Mouse (Mus musculus) bone marrow macrophage, adult 2 months (primary cell): ENCODE measurements around the gene Cox7a2. TPM values are rescaled to one million over a fixed set of nuclear protein-coding genes. Genes with fewer than 3 reads are reported as not detected.

Source experiments
- H3K27ac ChIP-seq: 2 replicates; pipeline ENCODE4 v1.5.1; 2012; ENCODE audit warnings: low read depth, low read length; ENCODE audit not compliant: insufficient read depth
- H3K4me1 ChIP-seq: 2 replicates; pipeline ENCODE4 v1.6.1; 2012; ENCODE audit warnings: low read length; ENCODE audit not compliant: control insufficient read depth, insufficient read depth
- H3K4me3 ChIP-seq: 2 replicates; pipeline ENCODE4 v1.5.1; 2012; ENCODE audit warnings: mild to moderate bottlenecking, low read length, moderate library complexity; ENCODE audit not compliant: insufficient read depth
- CTCF ChIP-seq: IDR thresholded peaks from 2 replicates; pipeline ENCODE4 v1.5.1; 2012; ENCODE audit warnings: low read depth, mild to moderate bottlenecking, low read length, moderate library complexity
- POLR2A ChIP-seq: IDR thresholded peaks from 2 replicates; pipeline ENCODE4 v1.6.1; 2012; ENCODE audit warnings: mild to moderate bottlenecking, low read depth, low read length, borderline replicate concordance
- polyA plus RNA-seq: library from polyadenylated mRNA; stranded (reverse); fragments of >200 nt; gene quantifications from 2 replicates; pipeline ENCODE4 v1.2.4, GENCODE M21; 2012; ENCODE audit not compliant: missing spikeins, insufficient read depth, insufficient read length

Gene Cox7a2
- 257 and 284 TPM in 2 replicates for polyA plus RNA-seq

DNA sequence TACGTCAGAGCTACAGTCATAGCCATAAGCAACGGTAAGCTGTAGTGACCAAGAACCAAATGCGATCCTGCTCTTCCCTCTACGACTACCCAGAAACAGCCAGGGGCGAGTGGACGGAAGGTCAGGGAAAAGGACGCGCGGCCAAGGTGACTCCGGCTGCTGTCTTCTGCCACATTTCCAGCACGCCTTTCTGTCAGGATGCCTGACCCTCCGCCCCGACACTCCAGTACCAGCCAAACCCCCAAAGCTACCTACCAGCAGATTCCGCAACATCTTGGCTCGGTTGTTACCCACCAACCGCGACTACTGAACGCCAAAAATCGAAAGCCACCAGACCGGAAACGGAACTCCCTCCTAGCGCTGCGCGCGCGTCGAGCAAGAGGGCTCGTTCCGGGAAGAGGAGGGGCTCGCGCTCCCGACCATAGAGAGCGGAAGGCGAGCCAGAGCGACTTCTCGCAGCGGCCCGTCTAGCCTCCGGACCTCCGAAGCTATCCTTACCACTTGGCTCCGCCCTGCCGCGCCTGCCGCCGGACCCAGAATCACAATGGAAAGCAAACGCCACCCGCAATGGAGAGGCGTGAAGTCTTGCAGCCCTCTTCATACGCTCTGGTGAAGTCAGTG is at the start of gene Cox7a2:
Cox7a2 (minus strand) TSS at position 494 of the 621 bp plus-strand sequence.
- Histone ChIP-seq H3K27ac (peak within 1 kb of the TSS; percentile 86), H3K4me1 (peaks cover 9% of the 10 kb centered on the region), H3K4me3 (peak within 1 kb of the TSS; percentile 78)
- TF ChIP-seq CTCF (no peak), POLR2A (no peak)

DNA sequence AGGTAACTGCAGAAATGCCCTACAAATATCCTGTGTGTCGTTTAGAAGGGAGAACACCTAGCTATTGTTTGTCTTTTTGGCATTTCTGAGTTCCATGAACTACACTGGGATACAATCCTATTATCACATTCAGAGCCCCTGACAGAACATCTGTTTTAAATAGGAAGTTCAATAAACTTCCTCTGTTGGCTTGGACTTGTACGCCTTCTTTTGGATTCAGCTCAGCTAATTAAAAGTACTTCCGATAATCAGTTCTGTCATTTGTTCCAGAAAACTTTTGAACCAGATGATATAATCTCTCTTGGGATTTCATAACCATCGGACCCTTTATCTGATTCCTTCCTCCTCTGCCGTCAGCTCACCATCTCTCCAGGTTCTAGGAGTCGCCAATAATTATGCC is 49.7 kb upstream of the Cox7a2 start:
- TF ChIP-seq CTCF (no peak), POLR2A (no peak)

DNA sequence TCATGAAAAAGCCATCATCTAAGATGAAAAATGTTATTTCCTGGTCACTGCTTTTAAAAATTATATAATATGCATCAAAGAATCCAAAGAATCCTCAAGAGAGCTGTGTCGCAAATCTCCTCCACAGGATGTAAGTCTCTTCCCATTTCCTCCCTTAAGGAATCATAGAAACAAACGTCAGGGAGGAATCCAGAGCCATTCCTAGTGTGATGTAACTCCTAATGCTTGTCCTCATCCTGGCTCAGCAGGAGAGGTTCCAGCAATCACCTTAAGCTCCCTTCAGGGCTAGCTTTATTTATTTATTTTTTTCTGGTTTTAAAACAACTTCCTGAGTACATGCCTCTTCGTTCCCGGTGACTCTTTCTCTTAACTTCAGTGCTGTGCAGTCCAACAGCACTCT is 47.5 kb upstream of the Cox7a2 start:
- Histone ChIP-seq H3K4me3 (no peak overlapping the region), H3K4me1 (peaks cover 12% of the 10 kb centered on the region)
- TF ChIP-seq CTCF = no peak
- no peak for TF ChIP-seq POLR2A

More for the DNA sequence above, 49.7 kb upstream of the Cox7a2 start:
- Histone ChIP-seq H3K4me3 (no peak overlapping the region), H3K4me1 (peaks cover 13% of the 10 kb centered on the region), H3K27ac (no peak overlapping the region)

DNA sequence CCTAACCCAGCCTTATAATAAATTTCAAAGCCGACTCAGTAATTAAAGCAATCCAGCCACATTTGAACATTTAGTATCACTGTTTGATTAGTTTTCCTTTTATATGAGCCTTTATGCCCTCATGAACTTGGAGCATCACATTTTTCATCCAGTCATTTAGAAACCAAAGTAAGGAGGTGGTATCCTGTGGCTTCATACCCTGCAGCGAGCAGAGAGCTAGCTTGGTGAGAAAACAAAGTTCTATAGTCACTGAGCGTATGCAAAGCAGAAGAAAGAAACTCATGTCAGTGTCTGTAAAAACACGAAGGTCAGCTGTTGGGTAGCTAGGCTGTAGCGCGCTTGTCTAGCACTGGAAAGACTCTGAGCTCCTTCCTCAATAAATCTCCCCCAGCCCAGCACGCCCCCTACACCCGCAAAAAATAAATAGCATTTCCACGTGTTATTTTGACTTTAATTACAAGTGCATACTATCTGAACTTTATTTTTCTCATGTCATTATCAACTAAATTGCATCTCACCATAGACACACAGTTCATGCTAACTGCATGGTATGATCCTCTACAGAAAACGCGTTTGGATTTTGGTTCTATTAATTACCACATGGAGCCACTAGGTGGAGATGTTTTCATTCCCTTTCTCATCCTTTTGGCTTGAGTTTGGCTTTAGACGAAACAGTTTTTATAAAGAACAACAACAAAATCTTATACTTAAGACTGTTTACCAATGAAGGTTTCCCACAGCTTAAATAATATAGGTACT is 46.8 kb upstream of the Cox7a2 start:
- Histone ChIP-seq H3K4me3 (no peak overlapping the region), H3K4me1 (peaks cover 10% of the 10 kb centered on the region), H3K27ac (no peak overlapping the region)
- TF ChIP-seq CTCF = no peak
- no peak for TF ChIP-seq POLR2A

More for the DNA sequence above, 47.5 kb upstream of the Cox7a2 start:
- no peak overlapping the region for H3K27ac ChIP-seq

DNA sequence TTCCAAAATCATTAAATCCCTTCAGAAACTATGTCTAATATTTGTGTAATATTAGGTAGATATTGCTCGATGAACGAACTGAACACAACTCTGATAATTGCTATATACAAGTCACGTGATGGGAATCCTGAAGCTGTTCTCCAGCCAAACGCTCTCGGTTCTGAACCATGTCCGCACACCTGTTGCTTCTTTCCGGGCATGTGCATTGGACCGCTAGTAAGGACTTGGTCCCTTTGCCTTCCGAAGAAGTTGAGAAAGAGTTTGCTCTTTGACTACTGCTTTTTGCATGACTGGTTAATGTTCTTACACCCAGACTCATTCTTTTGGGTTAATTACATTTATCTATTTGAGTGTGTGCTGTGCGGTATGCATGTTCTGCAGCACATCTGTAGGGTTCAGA is 45.7 kb upstream of the Cox7a2 start:
- Histone ChIP-seq H3K4me3 (no peak overlapping the region), H3K27ac (no peak overlapping the region), H3K4me1 (peaks cover 8% of the 10 kb centered on the region)
- TF ChIP-seq CTCF (no peak), POLR2A (no peak)

DNA sequence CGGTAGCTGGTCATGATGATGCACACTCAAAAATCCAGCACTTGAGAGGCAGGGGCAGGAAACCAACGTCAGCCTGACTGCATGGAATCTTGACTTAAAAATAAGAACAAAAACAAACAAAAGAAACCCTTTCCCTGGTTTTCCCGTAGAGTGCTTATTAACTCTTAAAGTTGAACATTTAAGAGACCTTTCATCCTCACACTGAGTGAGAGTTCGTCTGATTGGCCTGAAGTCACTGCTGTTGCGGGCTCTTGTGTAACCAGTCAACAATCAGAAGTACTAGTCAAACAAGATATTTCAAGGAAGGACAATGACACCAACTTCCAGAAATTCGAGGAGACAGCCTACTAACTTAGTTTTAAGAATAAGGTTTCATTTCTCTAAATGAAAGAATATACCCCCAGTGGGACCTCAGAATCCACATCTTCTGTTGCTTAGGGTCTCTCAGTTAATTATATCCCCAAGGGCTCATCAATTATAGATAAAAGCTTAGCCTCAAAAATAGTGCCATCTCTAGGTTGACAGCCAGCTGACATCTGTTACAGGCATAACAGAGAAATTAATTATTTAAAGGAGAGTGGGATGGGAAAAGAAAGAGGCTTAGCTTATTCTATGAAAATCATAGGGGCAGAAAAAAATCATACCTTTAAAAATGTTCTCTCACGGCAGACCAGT is 36.9 kb upstream of the Cox7a2 start:
- Histone ChIP-seq H3K4me3 (no peak overlapping the region), H3K4me1 (peaks cover 10% of the 10 kb centered on the region), H3K27ac (no peak overlapping the region)
- TF ChIP-seq CTCF = no peak
- no peak for TF ChIP-seq POLR2A

DNA sequence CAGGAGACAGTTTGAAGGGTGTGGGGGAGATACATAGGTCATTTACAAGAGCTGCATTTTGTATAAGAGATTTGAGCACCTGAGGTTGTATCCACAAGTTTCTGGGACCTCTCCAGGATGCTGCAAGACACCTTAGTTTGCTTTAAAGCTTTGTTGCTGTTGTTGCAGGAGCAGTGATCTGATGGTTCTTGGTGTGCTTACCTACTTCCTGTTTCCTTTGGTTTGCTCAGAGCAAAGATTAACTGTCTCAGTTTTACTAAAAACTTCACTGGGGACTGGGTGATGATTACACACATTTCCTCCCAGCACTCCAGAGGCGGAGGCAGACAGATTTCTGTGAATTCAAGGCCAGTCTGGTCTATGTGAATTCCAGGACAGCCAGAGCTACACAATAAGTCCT is 35.4 kb upstream of the Cox7a2 start:
- TF ChIP-seq CTCF = no peak
- TF ChIP-seq POLR2A = no peak
- Histone ChIP-seq H3K27ac (0 out of 2 replicates have a peak overlapping the region, but pooled peaks have one; percentile 26), H3K4me1 (peaks cover 16% of the 10 kb centered on the region), H3K4me3 (no peak overlapping the region)

DNA sequence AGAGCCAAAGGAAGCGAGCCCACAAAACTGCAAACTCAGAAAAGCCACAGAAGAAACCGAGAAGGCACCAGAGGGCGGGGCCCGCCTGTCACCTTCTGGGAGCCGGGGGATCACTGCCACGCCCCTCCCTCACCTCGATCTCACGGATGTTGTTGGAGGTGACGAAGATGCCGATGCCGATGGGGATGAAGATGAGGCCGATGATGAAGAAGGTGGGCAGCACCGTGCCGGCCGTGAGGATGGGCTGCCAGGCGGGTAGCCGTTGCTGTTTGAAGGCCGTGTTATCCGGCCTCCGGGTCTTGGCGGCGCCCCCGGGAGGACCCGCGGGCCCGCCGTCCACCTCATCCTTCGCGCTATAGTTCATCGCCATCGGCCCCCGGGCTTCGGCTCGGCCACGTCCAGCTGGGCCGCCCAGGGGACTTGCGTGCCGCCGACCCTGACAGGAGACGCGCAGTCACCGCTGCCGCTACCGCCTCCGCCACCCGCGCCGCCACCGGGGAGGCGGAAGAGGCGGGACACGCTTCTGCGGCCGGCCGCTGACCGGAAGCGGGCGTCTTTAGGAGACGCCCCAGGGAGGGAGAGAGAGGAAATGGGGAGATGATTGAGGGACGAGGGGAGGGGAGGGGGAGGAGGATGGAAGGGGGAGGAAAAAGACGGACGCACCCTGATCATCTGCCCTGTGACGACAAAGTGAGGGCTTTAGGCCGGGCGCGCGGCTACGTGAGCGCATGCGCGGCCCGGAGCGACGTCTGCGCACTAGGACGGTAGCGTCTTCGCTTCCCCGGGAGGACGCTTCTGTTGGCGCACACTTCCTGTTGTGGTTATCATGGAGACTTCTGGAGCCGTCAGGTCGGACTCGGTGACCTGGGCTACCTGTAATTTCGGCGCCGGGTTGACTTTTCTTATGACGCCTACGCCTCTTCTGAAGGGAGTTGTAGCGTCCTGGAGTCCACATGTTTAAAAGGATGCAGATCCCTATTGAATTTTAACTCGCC is 33.5 kb upstream of the Cox7a2 start, which contains the start of gene Tmem30a:
Tmem30a (minus strand) TSS at position 667 of the 995 bp plus-strand sequence.
- Histone ChIP-seq H3K4me3 (peak within 1 kb of the TSS; percentile 100), H3K4me1 (peaks cover 22% of the 10 kb centered on the region), H3K27ac (peak within 1 kb of the TSS; percentile 72)
- TF ChIP-seq POLR2A (0 out of 2 replicates have a peak, but pooled peaks have one; percentile 46), CTCF (no peak)

DNA sequence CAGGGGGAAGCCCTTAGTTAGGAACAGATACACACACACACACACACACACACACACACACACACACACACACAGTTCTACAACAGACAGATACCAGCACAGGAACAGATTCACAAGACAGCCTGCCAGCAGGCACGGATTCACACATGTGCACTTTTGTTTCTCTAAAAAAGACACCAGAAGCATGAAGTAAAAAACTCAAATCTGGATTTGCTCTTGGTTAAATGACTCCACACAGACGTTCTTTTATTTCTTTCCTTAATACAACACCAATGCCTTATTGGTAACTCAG is 26.1 kb upstream of the Cox7a2 start:
- Histone ChIP-seq H3K4me3 (no peak overlapping the region), H3K27ac (no peak overlapping the region; the same call in 1 of the 2 replicates), H3K4me1 (peaks cover 22% of the 10 kb centered on the region)
- TF ChIP-seq POLR2A (no peak), CTCF (no peak)
